Mouse (Mus musculus): ENCODE results near the gene Rnf40.

DNA sequence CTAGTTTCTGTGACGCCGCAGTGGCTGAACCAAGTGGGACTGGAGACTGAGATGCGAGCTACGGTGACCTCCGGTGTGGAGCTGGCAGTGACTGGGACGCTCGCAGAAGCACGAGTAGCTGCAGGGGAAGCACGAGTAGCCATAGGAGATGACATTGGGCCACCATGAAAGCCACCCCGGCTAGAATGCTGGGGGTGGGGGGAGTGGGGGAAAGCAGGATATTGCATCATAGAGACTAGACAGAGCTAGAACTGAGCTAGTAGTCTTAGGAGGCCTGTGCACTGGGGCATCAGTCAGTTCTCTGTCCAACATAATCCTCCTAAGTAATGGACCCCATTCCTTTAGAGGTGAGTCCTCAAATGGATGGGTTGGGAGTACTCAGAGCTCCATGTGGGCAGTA lies 15.7 kb downstream of the Rnf40 start:
- no peak for TF ChIP-seq CTCF (IDR thresholded peaks at IDR 0.05; ENCODE audit: low read depth, low read length)
- TF ChIP-seq POLR2A (IDR thresholded peaks at IDR 0.05; ENCODE audit: extremely low read depth, insufficient read depth, low read length): no peak

Data from liver, adult 2 months (tissue).